Comparison of ENCODE assay signal across 8 mouse cellular contexts in the genomic region with DNA sequence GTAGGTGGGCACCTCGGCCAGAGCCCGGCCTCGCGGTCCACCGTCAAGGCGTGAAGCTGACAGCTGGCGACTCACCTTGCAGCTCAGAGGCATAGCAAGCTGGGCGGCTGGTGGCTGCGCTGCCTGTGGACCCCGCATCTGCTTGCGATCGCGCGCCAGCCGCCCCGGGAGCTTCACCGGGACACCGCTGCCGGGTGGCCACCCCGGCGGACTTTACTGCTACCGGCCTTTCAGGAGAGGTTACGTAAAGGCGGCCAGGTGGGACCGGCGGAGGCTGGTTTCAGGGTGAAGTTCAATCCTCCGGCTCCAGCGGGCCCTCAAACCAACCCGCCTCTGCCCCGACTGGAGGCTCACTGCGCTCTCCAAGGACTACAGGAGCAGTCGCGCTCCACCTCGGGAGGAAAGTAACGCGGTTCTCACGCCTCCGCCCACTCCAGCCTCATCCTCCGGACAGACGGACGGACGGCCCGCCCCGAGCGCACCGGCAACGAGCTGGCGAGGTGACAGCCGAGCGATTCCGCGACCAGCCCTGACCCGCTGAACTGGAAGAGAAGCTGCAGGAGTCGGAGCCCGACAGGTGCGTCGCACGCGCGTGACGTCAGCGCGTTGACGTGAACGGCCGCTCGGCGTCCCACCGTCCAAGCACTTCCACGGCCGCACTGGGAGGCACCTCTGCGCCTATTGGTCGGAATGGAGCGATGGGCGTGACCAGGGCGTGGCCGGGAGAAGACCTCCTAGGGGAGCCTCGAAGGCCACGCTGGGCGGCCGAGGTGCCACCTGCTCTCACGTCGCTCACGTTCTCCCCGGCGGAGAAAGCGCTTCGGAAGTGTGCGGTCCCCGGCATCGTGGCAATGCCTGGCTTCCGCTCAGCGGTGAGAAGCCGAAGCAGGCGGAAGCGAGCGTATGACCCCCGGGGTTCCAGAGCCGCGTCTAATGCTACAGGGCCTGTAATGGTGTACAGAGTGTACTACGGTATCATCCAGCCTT. TPM values are rescaled to one million over a fixed set of nuclear protein-coding genes. Genes with fewer than 3 reads are reported as not detected.
DNase-seq lines count a peak whose midpoint lies in the region; ATAC-seq lines count a peak whose summit lies in the region.

Gene Clcn3 (minus strand): TSS at position 600 of the 987 bp plus-strand sequence.

- no peaks in the 10 kb centered on the region for H3K9me3 ChIP-seq in heart, embryonic 14.5 days (ENCODE audit: control insufficient read depth, low read length)
- H3K9me3 ChIP-seq in liver, embryonic 13.5 days (replicated peaks): no peaks in the 10 kb centered on the region
- no peaks in the 10 kb centered on the region for H3K9me3 ChIP-seq in stomach, embryonic 16.5 days (replicated peaks; ENCODE audit: control insufficient read depth, low read length)

- ATAC-seq in CD4-positive, CD25-positive, alpha-beta regulatory T cell, adult 4 months: peak; percentile 92
- peak; percentile 100 for ATAC-seq in heart, embryonic 14.5 days (ENCODE audit: insufficient number of reproducible peaks, insufficient read depth, low FRiP score, low read depth)
- peak; percentile 98 for ATAC-seq in liver, embryonic 13.5 days (ENCODE audit: low read depth)
- peak; percentile 100 for ATAC-seq in stomach, embryonic 16.5 days (ENCODE audit: insufficient read depth, low FRiP score)

- H3K4me3 ChIP-seq in heart, embryonic 14.5 days (ENCODE audit: control insufficient read depth in 1 of 2, insufficient read depth in 1 of 2, low read depth in 1 of 2, low read length in 2 of 2): peak within 1 kb of the TSS; percentile 92
- peak within 1 kb of the TSS; percentile 97 for H3K4me3 ChIP-seq in liver, embryonic 13.5 days (replicated peaks)
- peak within 1 kb of the TSS; percentile 84 for H3K4me3 ChIP-seq in stomach, embryonic 16.5 days (replicated peaks; ENCODE audit: low read length)

- peaks cover 2 to 10% of the 10 kb centered on the region in 2 experiments; a peak in 3 of 4 replicates for H3K4me1 ChIP-seq in heart, embryonic 14.5 days (ENCODE audit: control insufficient read depth in 2 of 2, insufficient read depth in 2 of 2, low read length in 2 of 2)
- H3K4me1 ChIP-seq in liver, embryonic 13.5 days (replicated peaks): peaks cover 40% of the 10 kb centered on the region
- peaks cover 8% of the 10 kb centered on the region for H3K4me1 ChIP-seq in stomach, embryonic 16.5 days (ENCODE audit: control insufficient read depth, insufficient read depth, low read length)

- peak within 1 kb of the TSS; percentile 86 for H3K9ac ChIP-seq in heart, embryonic 14.5 days (ENCODE audit: low read length)
- peak within 1 kb of the TSS; percentile 99 for H3K9ac ChIP-seq in liver, embryonic 13.5 days
- H3K9ac ChIP-seq in stomach, embryonic 16.5 days (ENCODE audit: low read length): peak within 1 kb of the TSS; percentile 88

- no peaks in the 10 kb centered on the region for H3K27me3 ChIP-seq in heart, embryonic 14.5 days (ENCODE audit: control insufficient read depth, insufficient read depth, low read length)
- H3K27me3 ChIP-seq in liver, embryonic 13.5 days: no peaks in the 10 kb centered on the region
- no peaks in the 10 kb centered on the region for H3K27me3 ChIP-seq in stomach, embryonic 16.5 days (ENCODE audit: control insufficient read depth, insufficient read depth, low read length)

- no peaks in the 10 kb centered on the region for H3K36me3 ChIP-seq in heart, embryonic 14.5 days (ENCODE audit: control insufficient read depth, insufficient read depth, low read length)
- H3K36me3 ChIP-seq in liver, embryonic 13.5 days: no peaks in the 10 kb centered on the region
- H3K36me3 ChIP-seq in stomach, embryonic 16.5 days (ENCODE audit: control insufficient read depth, insufficient read depth, low read length): no peaks in the 10 kb centered on the region

- peak within 1 kb of the TSS; percentile 69 for H3K4me2 ChIP-seq in heart, embryonic 14.5 days (ENCODE audit: low read length)
- peak within 1 kb of the TSS; percentile 85 for H3K4me2 ChIP-seq in liver, embryonic 13.5 days
- H3K4me2 ChIP-seq in stomach, embryonic 16.5 days (ENCODE audit: low read depth, low read length): peak within 1 kb of the TSS; percentile 87

- H3K27ac ChIP-seq in heart, embryonic 14.5 days (replicated peaks in 1 of 2; ENCODE audit: control insufficient read depth in 1 of 2, insufficient read depth in 1 of 2, low read depth in 2 of 2, low read length in 2 of 2): peak within 1 kb of the TSS; percentile 93 to 97
- peak within 1 kb of the TSS; percentile 98 for H3K27ac ChIP-seq in liver, embryonic 13.5 days
- H3K27ac ChIP-seq in stomach, embryonic 16.5 days (ENCODE audit: low read length): peak within 1 kb of the TSS; percentile 97

- peak; percentile 99 for DNase-seq in c-Kit-negative CD71-positive TER-119-positive erythroid progenitor cells, embryonic 14.5 days (ENCODE audit: low read depth, low spot score)
- peak; percentile 86 for DNase-seq in fibroblast of lung, adult 2 months (ENCODE audit: low read depth)
- DNase-seq in kidney, postnatal 14 days: peak; percentile 98
- DNase-seq in liver, embryonic 13.5 days: peak; percentile 100
- peak; percentile 99 for DNase-seq in neural tube, embryonic 10.5 days (ENCODE audit: extremely low spot score, low spot score)

- under 1% methylated on average over 101 of the region's 101 CpGs for WGBS in heart, embryonic 14.5 days
- WGBS in liver, embryonic 13.5 days (ENCODE audit: insufficient replicate concordance): under 1% methylated on average over 101 of the region's 101 CpGs
- WGBS in stomach, embryonic 16.5 days: under 1% methylated on average over 101 of the region's 101 CpGs

RNA-seq across cellular contexts. Expression of gene Clcn3, which starts in this region (rescaled TPM):
- polyA plus RNA-seq in CD4-positive, CD25-positive, alpha-beta regulatory T cell, adult 4 months (2017; shearing (Covaris generic)): 10 to 100 TPM; 19.0 to 22.3 TPM
- 22.1 and 25.5 TPM in 2 replicates for polyA plus RNA-seq in heart, embryonic 14.5 days (2014; fragmentation: Nextera tagmentation; extraction: Ambion mirVana)
- polyA plus RNA-seq in liver, embryonic 13.5 days (2015; fragmentation: Nextera tagmentation; extraction: Ambion mirVana): 35.8 and 41.3 TPM in 2 replicates
- polyA plus RNA-seq in stomach, embryonic 16.5 days (2015; fragmentation: Nextera tagmentation; extraction: Ambion mirVana): 31.0 and 32.7 TPM in 2 replicates

Comparison
In these comparisons a context has a peak if more than half of its experiments do, and no peak if none do; other contexts are left out.
1. Peak in every context shown above with its lines: DNase-seq, ATAC-seq, H3K4me3 ChIP-seq and H3K27ac ChIP-seq.